Mouse (Mus musculus) kidney, postnatal 10 days (tissue): ENCODE measurements at regions not wholly inside any gene's neighbourhood (a gene's known extent, or its start where the extent isn't known, plus 50 kb on each side); places are given as distances from the start of the nearest gene placed in this dataset.
"Not testable (repeated sequence)": the region's sequence is repeated elsewhere in the genome, so short reads cannot be mapped to it uniquely, and the experiment has no call there.

Experiments used
- DNase-seq: peaks from one replicate; pipeline ENCODE4 v3.0.0; 2021; ENCODE audit warnings: mixed read lengths

GRCm38 (mm10) chr5:13654173-13654572 lies 137.2 kb upstream of the Speer3 start:
- no peak for DNase-seq

GRCm38 (mm10) chr5:13658301-13658700 lies 133.1 kb upstream of the Speer3 start:
- DNase-seq, result not testable (repeated sequence)

GRCm38 (mm10) chr5:13659514-13659913 lies 131.9 kb upstream of the Speer3 start:
- DNase-seq, result no peak

- DNase-seq, result no peak
Observed at GRCm38 (mm10) chr5:13667444-13667843, 124.0 kb upstream of the Speer3 start.

- no peak for DNase-seq
Observed at GRCm38 (mm10) chr5:13668840-13669239, 122.6 kb upstream of the Speer3 start.

- DNase-seq, result peak; percentile 32
Observed at GRCm38 (mm10) chr5:13690929-13691806, 100.3 kb upstream of the Speer3 start.

- no peak for DNase-seq
Observed at GRCm38 (mm10) chr5:13694847-13695246, 96.6 kb upstream of the Speer3 start.
